Mouse (Mus musculus) lung, postnatal 0 days (tissue): ENCODE measurements around the gene Edar. TPM values are rescaled to one million over a fixed set of nuclear protein-coding genes. Genes with fewer than 3 reads are reported as not detected.

Experiments
- ATAC-seq: fragments of 200-750 bp; cut with Nextera tagmentation; 2 replicates; pipeline ENCODE4 v1.8.0; 2017; ENCODE audit warnings: moderate library complexity
- DNase-seq: peaks from one replicate; pipeline ENCODE4 v3.0.0-alpha.2; 2016; ENCODE audit warnings: low spot score
- H3K27ac ChIP-seq: fragments of 300-500 bp; sonication (generic); 2 replicates; pipeline ENCODE4 v1.5.1; 2014; ENCODE audit warnings: antibody characterized with exemption, mild to moderate bottlenecking, low read length, mixed read lengths
- H3K27me3 ChIP-seq: fragments of 300-500 bp; sonication (generic); replicated peaks from 2 replicates; pipeline ENCODE4 v1.6.1; 2014; ENCODE audit warnings: low read length, mixed read lengths; ENCODE audit not compliant: insufficient read depth
- H3K36me3 ChIP-seq: fragments of 300-500 bp; sonication (generic); 2 replicates; pipeline ENCODE4 v1.6.1; 2014; ENCODE audit warnings: low read length, mixed read lengths; ENCODE audit not compliant: insufficient read depth
- H3K4me1 ChIP-seq: fragments of 300-500 bp; sonication (generic); 2 replicates; pipeline ENCODE4 v1.6.1; 2014; ENCODE audit warnings: antibody characterized with exemption, low read depth, low read length, mixed read lengths; ENCODE audit not compliant: insufficient read depth
- H3K4me2 ChIP-seq: fragments of 300-500 bp; sonication (generic); replicated peaks from 2 replicates; pipeline ENCODE4 v1.6.1; 2014; ENCODE audit warnings: low read depth, mild to moderate bottlenecking, low read length, moderate library complexity, mixed read lengths
- H3K4me3 ChIP-seq: fragments of 300-500 bp; sonication (generic); 2 replicates; pipeline ENCODE4 v1.5.1; 2014; ENCODE audit warnings: low read depth, low read length
- H3K9ac ChIP-seq: fragments of 300-500 bp; sonication (generic); replicated peaks from 2 replicates; pipeline ENCODE4 v1.6.1; 2014; ENCODE audit warnings: low read depth, mild to moderate bottlenecking
- H3K9me3 ChIP-seq: fragments of 300-500 bp; sonication (generic); 2 replicates; pipeline ENCODE4 v1.6.1; 2016; ENCODE audit warnings: low read length, mixed read lengths
- CTCF ChIP-seq: IDR thresholded peaks from 2 replicates; pipeline ENCODE4 v1.5.1; 2016; ENCODE audit warnings: antibody characterized with exemption, mild to moderate bottlenecking
- EP300 ChIP-seq: IDR thresholded peaks from 2 replicates; pipeline ENCODE4 v1.6.1; 2016; ENCODE audit warnings: antibody characterized with exemption, mild to moderate bottlenecking, control low read depth
- WGBS: fragments of 180-500 bp; shearing (Covaris S2); extraction: QIAGEN DNeasy Blood & Tissue Kit; methylation state at CpG from one replicate; pipeline ENCODE4 v1.1.7; 2014; 5-methylcytosine and 5-hydroxymethylcytosine counted together
- polyA plus RNA-seq: library from polyadenylated mRNA; unstranded; fragments of >200 nt; fragmentation: Nextera tagmentation; extraction: Ambion mirVana; gene quantifications from 2 replicates; pipeline ENCODE4 v1.2.1, GENCODE M21; 2015

The Edar gene
- polyA plus RNA-seq, 1 experiment from 2014 or later = 0.51 TPM

DNA sequence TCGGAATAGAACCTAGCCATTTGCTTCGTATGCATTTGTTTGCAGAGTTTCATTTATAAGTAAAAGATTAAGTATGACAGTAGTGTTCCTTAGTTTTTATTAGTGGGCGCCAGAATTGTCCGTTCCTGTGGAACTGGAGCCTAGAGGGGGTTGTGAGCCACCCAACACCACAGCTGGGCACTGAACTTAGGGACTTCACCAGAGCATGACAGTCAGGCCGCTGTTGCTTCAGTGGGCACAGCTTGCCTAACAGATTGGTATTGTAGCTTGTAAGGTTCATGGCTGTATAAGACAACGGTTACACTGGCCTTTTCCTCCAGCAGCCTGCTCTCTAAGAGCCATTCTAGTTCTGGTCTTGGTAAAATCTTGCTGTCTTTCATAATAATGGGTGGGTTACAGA is 114.9 kb downstream of the Edar start:
- ATAC-seq = no peak
- no peak overlapping the region for H3K4me3 ChIP-seq
- no peak for DNase-seq
- no peak overlapping the region for H3K9ac ChIP-seq
- no peak overlapping the region for H3K4me2 ChIP-seq
- H3K36me3 ChIP-seq = no peaks in the 10 kb centered on the region
- no peaks in the 10 kb centered on the region for H3K27me3 ChIP-seq
- no peak for TF ChIP-seq CTCF
- no peak for TF ChIP-seq EP300
- no peaks in the 10 kb centered on the region for H3K9me3 ChIP-seq
- no peak overlapping the region for H3K27ac ChIP-seq
- WGBS = 73% methylated on average over 6 of the region's 6 CpGs
- H3K4me1 ChIP-seq = no peaks in the 10 kb centered on the region

DNA sequence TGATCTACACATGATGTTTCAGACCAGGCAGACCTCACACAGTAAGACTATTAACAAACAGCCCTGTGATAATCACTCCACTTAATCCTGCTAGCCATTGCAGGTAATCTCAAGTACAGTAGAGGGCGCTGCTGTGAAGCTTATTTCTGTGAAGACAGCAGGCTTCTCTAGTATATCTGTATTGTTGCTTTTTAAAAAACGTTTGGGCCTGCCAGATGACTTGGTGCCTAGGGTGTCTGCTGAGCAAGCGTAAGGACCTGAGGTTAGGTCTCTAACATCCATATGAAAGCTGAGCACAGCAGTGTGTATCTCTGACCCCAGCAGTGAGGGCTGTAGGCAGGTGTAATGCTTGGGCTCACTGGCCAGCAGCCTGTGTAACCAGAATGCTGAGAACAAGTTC is 115.6 kb downstream of the Edar start:
- Histone ChIP-seq H3K9me3 (no peaks in the 10 kb centered on the region), H3K27me3 (no peaks in the 10 kb centered on the region), H3K9ac (no peak overlapping the region), H3K4me3 (no peak overlapping the region), H3K36me3 (no peaks in the 10 kb centered on the region), H3K27ac (no peak overlapping the region), H3K4me1 (no peaks in the 10 kb centered on the region), H3K4me2 (no peak overlapping the region)
- DNase-seq = peak; percentile 80
- peak; percentile 68 for ATAC-seq
- TF ChIP-seq EP300 (no peak), CTCF (peak; percentile 82)
- WGBS = 22% methylated on average over 3 of the region's 3 CpGs

DNA sequence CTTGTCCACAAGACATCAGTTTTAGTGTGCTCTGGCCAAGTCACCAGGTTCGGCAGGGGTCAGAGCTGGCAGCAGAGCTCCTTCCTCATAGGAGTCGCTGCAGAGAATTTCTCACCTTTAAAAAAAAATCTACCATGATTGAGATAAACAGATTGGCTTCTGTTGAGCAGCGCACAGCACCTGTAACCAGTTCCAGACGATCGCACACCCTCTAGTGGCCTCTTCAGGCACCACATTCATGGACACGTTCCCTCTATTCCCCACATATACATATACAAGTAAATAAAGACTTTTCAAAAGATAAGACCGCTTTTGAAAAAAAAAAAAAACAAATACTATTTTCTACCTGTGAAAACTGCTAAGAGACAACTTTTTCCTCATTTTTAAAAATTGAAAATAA is 116.4 kb downstream of the Edar start:
- 27% methylated on average over 7 of the region's 7 CpGs for WGBS
- TF ChIP-seq EP300 = no peak
- TF ChIP-seq CTCF = peak; percentile 69
- no peaks in the 10 kb centered on the region for H3K4me1 ChIP-seq
- DNase-seq (peak; percentile 56), ATAC-seq (peak; percentile 47; the same call in 1 of the 2 replicates)
- H3K4me2 ChIP-seq = no peak overlapping the region
- H3K27ac ChIP-seq = no peak overlapping the region
- no peaks in the 10 kb centered on the region for H3K27me3 ChIP-seq
- no peaks in the 10 kb centered on the region for H3K9me3 ChIP-seq
- no peaks in the 10 kb centered on the region for H3K36me3 ChIP-seq
- no peak overlapping the region for H3K9ac ChIP-seq
- H3K4me3 ChIP-seq = no peak overlapping the region

DNA sequence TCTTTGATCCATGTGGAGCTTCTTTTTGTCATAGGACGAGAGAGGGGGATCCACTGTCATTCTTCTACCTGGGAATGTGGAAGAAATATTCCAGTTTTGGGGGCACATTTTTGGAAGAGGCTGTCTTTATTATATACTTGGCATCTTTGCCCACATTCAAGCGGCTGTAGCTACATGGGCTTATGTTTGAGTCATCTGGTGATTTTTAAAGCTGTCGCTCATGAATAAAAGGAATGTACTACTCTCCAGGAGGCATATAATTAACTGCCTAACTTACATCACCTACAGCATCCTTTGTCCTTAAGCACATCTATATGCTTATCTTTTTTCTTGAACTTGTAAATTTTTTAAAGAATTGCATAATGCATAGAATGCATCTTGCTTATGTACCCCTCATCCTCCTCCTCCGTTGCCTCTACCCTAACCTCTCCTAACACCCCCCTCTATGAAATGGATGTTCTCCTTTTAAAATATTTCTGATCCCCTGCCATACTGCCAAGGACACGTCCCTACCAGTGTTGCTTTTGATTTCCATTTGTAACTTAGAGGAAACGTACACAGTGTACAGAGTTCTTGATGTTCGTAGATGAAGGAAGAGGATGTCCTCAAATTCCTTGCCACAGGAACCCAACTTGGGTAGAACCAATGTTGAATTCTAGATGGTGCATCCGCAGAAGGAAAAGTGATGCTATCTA is 120.6 kb downstream of the Edar start:
- Histone ChIP-seq H3K9me3 (no peaks in the 10 kb centered on the region), H3K27me3 (no peaks in the 10 kb centered on the region), H3K36me3 (no peaks in the 10 kb centered on the region), H3K4me1 (no peaks in the 10 kb centered on the region), H3K9ac (no peak overlapping the region), H3K27ac (no peak overlapping the region), H3K4me2 (no peak overlapping the region), H3K4me3 (no peak overlapping the region)
- ATAC-seq (no peak), DNase-seq (no peak)
- no peak for TF ChIP-seq EP300
- 82% methylated on average over 8 of the region's 8 CpGs for WGBS

Other genes starting within 250 kb of the Edar start
- 12.6 and 15.3 TPM in 2 replicates for gene Ranbp2, start 228.7 kb downstream of the Edar start, polyA plus RNA-seq
- gene Ccdc138, start 177.7 kb downstream of the Edar start, polyA plus RNA-seq = 3.0 and 4.2 TPM in 2 replicates
- not detected in 2 replicates for gene Gm17542, start 42.6 kb upstream of the Edar start, polyA plus RNA-seq
- 2.0 TPM in 2 replicates for gene Sh3rf3, start 137.7 kb upstream of the Edar start, polyA plus RNA-seq